Mouse (Mus musculus): ENCODE results near the gene Ctrc.

GRCm38 (mm10) chr4:141787046-141787445 is 59.1 kb downstream of the Ctrc start:
- TF ChIP-seq MYOG (IDR thresholded peaks at IDR 0.05; ENCODE audit: control insufficient read depth in 1 of 3, insufficient read depth in 1 of 3, insufficient read length in 2 of 3, low read depth in 2 of 3) (peak in 1 of 3 experiments; percentile 27), USF1 (IDR thresholded peaks at IDR 0.05; ENCODE audit: low read depth) (no peak), POLR2A (IDR thresholded peaks at IDR 0.05; ENCODE audit: insufficient read length, low read depth) (no peak), TCF12 (IDR thresholded peaks at IDR 0.05; ENCODE audit: insufficient read depth, poor library complexity, severe bottlenecking) (no peak), MAX (IDR thresholded peaks at IDR 0.05; ENCODE audit: low read depth) (no peak), E2F4 (IDR thresholded peaks at IDR 0.05; ENCODE audit: insufficient read depth) (no peak), CEBPB (IDR thresholded peaks at IDR 0.05; ENCODE audit: insufficient read depth, poor library complexity, severe bottlenecking) (no peak), POLR2AphosphoS2 (IDR thresholded peaks at IDR 0.05; ENCODE audit: insufficient read length, low read depth) (no peak), MYOD1 (IDR thresholded peaks at IDR 0.05; ENCODE audit: control insufficient read depth in 1 of 3, insufficient read length in 2 of 3, low read depth in 2 of 3) (peak in 1 of 3 experiments; percentile 22), REST (IDR thresholded peaks at IDR 0.05; ENCODE audit: insufficient read depth, insufficient read length) (no peak), TCF3 (IDR thresholded peaks at IDR 0.05; ENCODE audit: insufficient read length, low read depth) (no peak), SRF (IDR thresholded peaks at IDR 0.05; ENCODE audit: control insufficient read depth, insufficient read length, low read depth) (no peak)

All from myocyte (in vitro differentiated cells).